Mouse (Mus musculus): ENCODE results near the gene Olfr104-ps.

Olfr104-ps gene

GRCm38 (mm10) chr17:37359282-37359681 is at the start of gene Olfr104-ps:
Gene Olfr104-ps, plus strand, starts transcription at chr17:37359582.

DNA sequence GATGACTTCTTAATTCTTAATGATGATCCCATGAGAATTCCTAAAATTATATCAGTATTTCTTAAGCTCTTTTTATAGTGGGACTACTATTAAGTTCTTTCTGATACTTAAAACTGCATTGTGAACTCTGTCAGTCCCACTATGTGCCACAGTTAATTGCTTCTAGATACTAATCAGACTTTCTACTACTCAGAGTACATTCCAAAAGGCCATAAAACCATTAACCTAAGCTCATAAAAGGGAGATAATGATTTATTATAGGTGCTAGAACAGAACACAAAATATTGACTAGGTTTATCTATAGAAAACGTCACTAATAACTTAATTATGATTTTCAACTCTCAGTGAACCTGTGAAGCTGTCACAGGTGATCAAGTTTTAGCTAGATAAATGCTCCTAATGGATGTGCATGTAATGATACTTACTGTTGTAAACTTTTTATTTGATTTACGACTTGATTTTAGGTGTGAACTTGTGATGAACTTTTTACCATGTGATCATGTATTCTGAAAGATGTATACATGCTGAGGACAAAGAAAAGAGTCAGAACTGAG is 49.2 kb upstream of the Olfr104-ps start:
- 55% methylated on average over 2 of the region's 2 CpGs for WGBS

DNA sequence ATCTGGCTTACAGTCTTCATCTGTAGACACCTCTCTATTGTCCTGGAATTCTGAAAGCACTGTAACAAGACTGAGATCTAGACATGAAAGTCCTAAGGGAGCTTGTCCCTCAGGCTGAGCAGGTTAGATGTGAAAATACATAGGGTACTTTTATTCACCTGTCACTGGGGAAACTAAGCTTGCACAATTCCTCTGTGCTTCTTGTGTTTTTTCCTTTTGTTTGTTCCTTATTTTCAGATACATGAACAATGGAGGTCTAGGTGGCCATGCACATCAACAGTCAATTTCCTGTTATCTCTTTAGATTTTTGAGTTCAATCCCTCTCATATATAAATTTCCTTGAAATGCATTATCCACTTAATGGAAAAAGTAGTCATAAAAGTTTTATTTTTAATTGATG is 42.4 kb upstream of the Olfr104-ps start, which contains the start of gene Olfr102:
Gene Olfr102 (minus strand): TSS at position 101 of the 400 bp plus-strand sequence.

GRCm38 (mm10) chr17:37339598-37339997 is 19.8 kb upstream of the Olfr104-ps start, which contains the start of gene Olfr103:
Gene Olfr103, minus strand, starts transcription at chr17:37339698.
- WGBS: 77% methylated on average over 2 of the region's 2 CpGs

GRCm38 (mm10) chr17:37378733-37379132 is 19.4 kb downstream of the Olfr104-ps start, which contains the start of gene Olfr105-ps:
Gene Olfr105-ps, plus strand, starts transcription at chr17:37379033.

GRCm38 (mm10) chr17:37390093-37390492 is 30.7 kb downstream of the Olfr104-ps start, which contains the start of gene Olfr106-ps:
Gene Olfr106-ps, plus strand, starts transcription at chr17:37390393.
- 69% methylated on average over 1 of the region's 1 CpGs for WGBS

GRCm38 (mm10) chr17:37398926-37399325 is 39.5 kb downstream of the Olfr104-ps start, which contains the start of gene Olfr107:
Gene Olfr107, plus strand, starts transcription at chr17:37399226.
- 80% methylated on average over 3 of the region's 3 CpGs for WGBS

All from cerebral cortex, adult 2 months (tissue).